Mouse (Mus musculus): ENCODE measurements around the gene Nxph3. TPM values are rescaled to one million over a fixed set of nuclear protein-coding genes. Genes with fewer than 3 reads are reported as not detected.

The Nxph3 gene
- polyA plus RNA-seq, 1 experiment from 2014 or later, result 1.9 TPM

GRCm38 (mm10) chr11:95513461-95514297, 691 bp downstream of the Nxph3 start:
- no peak overlapping the region; the same call in 1 of the 2 replicates for H3K27ac ChIP-seq (replicated peaks; ENCODE audit: low read depth, low read length)
- H3K4me1 ChIP-seq (ENCODE audit: control insufficient read depth, insufficient read depth, low read length), result peaks cover 28% of the 10 kb centered on the region; the same call in 1 of the 2 replicates
- H3K4me2 ChIP-seq (ENCODE audit: low read length), result peak overlapping the region; percentile 91
- no peak for ATAC-seq (ENCODE audit: low FRiP score, low TSS enrichment)
- H3K36me3 ChIP-seq (ENCODE audit: control insufficient read depth, insufficient read depth, low read length), result no peaks in the 10 kb centered on the region
- DNase-seq, result peak; percentile 58
- peaks cover 26% of the 10 kb centered on the region for H3K27me3 ChIP-seq (ENCODE audit: control insufficient read depth, insufficient read depth, low read length)
- H3K9ac ChIP-seq (replicated peaks; ENCODE audit: low read length), result peak overlapping the region; percentile 62
- H3K4me3 ChIP-seq (replicated peaks; ENCODE audit: low read depth, low read length), result peak overlapping the region; percentile 53
- under 1% methylated on average over 65 of the region's 66 CpGs for WGBS
- no peaks in the 10 kb centered on the region for H3K9me3 ChIP-seq (ENCODE audit: control insufficient read depth, low read length)

- no peak for ATAC-seq (ENCODE audit: low FRiP score, low TSS enrichment)
- H3K4me2 ChIP-seq (ENCODE audit: low read length), result no peak overlapping the region
- H3K9me3 ChIP-seq (ENCODE audit: control insufficient read depth, low read length), result no peaks in the 10 kb centered on the region
- H3K27me3 ChIP-seq (ENCODE audit: control insufficient read depth, insufficient read depth, low read length), result peaks cover 26% of the 10 kb centered on the region
- H3K9ac ChIP-seq (replicated peaks; ENCODE audit: low read length), result no peak overlapping the region
- H3K27ac ChIP-seq (replicated peaks; ENCODE audit: low read depth, low read length), result no peak overlapping the region
- H3K4me1 ChIP-seq (ENCODE audit: control insufficient read depth, insufficient read depth, low read length), result peaks cover 28% of the 10 kb centered on the region; the same call in 1 of the 2 replicates
- H3K4me3 ChIP-seq (replicated peaks; ENCODE audit: low read depth, low read length), result peak overlapping the region; percentile 53; the same call in 1 of the 2 replicates
- WGBS, result 78% methylated on average over 6 of the region's 6 CpGs
- DNase-seq, result no peak
- no peaks in the 10 kb centered on the region for H3K36me3 ChIP-seq (ENCODE audit: control insufficient read depth, insufficient read depth, low read length)
Observed at GRCm38 (mm10) chr11:95512383-95512782, 2.0 kb downstream of the Nxph3 start.

- Histone ChIP-seq H3K27ac (replicated peaks; ENCODE audit: low read depth, low read length) (no peak overlapping the region), H3K27me3 (ENCODE audit: control insufficient read depth, insufficient read depth, low read length) (peaks cover 26% of the 10 kb centered on the region), H3K9me3 (ENCODE audit: control insufficient read depth, low read length) (no peaks in the 10 kb centered on the region), H3K36me3 (ENCODE audit: control insufficient read depth, insufficient read depth, low read length) (no peaks in the 10 kb centered on the region), H3K9ac (replicated peaks; ENCODE audit: low read length) (no peak overlapping the region), H3K4me2 (ENCODE audit: low read length) (no peak overlapping the region), H3K4me3 (replicated peaks; ENCODE audit: low read depth, low read length) (no peak overlapping the region), H3K4me1 (ENCODE audit: control insufficient read depth, insufficient read depth, low read length) (peaks cover 28% of the 10 kb centered on the region; the same call in 1 of the 2 replicates)
- no peak for DNase-seq
- ATAC-seq (ENCODE audit: low FRiP score, low TSS enrichment), result no peak
- 73% methylated on average over 1 of the region's 1 CpGs for WGBS
Observed at GRCm38 (mm10) chr11:95511919-95512318, 2.5 kb downstream of the Nxph3 start.

DNA sequence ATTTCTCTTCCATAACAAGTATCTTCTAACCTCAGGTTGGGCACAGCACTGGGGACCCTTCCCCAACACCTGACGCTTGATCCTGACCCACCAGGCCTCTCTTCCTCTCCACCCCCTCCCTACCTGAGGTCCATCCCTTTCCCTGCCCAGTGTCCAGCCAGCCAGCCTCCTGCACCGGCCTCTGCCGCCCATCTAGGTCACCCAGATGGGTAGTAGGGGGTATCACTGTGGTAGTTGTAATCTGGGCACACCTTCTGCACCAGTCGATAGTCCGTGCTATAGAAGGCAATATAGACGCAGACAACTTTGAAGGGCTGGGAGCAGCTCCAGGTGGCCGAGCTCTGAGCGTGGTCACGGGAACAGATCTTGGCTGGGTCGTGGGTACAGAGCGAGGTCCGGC, 3.7 kb downstream of the Nxph3 start:
- ATAC-seq (ENCODE audit: low FRiP score, low TSS enrichment), result no peak

GRCm38 (mm10) chr11:95509126-95509717, 5.1 kb downstream of the Nxph3 start:
- H3K27ac ChIP-seq (replicated peaks; ENCODE audit: low read depth, low read length), result no peak overlapping the region
- H3K36me3 ChIP-seq (ENCODE audit: control insufficient read depth, insufficient read depth, low read length), result no peaks in the 10 kb centered on the region
- no peak overlapping the region for H3K4me3 ChIP-seq (replicated peaks; ENCODE audit: low read depth, low read length)
- H3K9ac ChIP-seq (replicated peaks; ENCODE audit: low read length), result no peak overlapping the region
- DNase-seq, result no peak
- 75% methylated on average over 6 of the region's 6 CpGs for WGBS
- H3K9me3 ChIP-seq (ENCODE audit: control insufficient read depth, low read length), result no peaks in the 10 kb centered on the region
- no peak for ATAC-seq (ENCODE audit: low FRiP score, low TSS enrichment)
- no peak overlapping the region for H3K4me2 ChIP-seq (ENCODE audit: low read length)
- H3K4me1 ChIP-seq (ENCODE audit: control insufficient read depth, insufficient read depth, low read length), result peaks cover 12% of the 10 kb centered on the region; the same call in 1 of the 2 replicates
- peaks cover 16% of the 10 kb centered on the region for H3K27me3 ChIP-seq (ENCODE audit: control insufficient read depth, insufficient read depth, low read length)

More for the DNA sequence above, 3.7 kb downstream of the Nxph3 start:
- peaks cover 26% of the 10 kb centered on the region for H3K27me3 ChIP-seq (ENCODE audit: control insufficient read depth, insufficient read depth, low read length)
- no peak overlapping the region for H3K4me2 ChIP-seq (ENCODE audit: low read length)
- H3K9ac ChIP-seq (replicated peaks; ENCODE audit: low read length), result no peak overlapping the region
- WGBS, result 92% methylated on average over 12 of the region's 12 CpGs
- H3K4me1 ChIP-seq (ENCODE audit: control insufficient read depth, insufficient read depth, low read length), result peaks cover 23% of the 10 kb centered on the region; the same call in 1 of the 2 replicates
- H3K9me3 ChIP-seq (ENCODE audit: control insufficient read depth, low read length), result no peaks in the 10 kb centered on the region
- no peaks in the 10 kb centered on the region for H3K36me3 ChIP-seq (ENCODE audit: control insufficient read depth, insufficient read depth, low read length)
- no peak overlapping the region for H3K27ac ChIP-seq (replicated peaks; ENCODE audit: low read depth, low read length)
- DNase-seq, result no peak
- no peak overlapping the region for H3K4me3 ChIP-seq (replicated peaks; ENCODE audit: low read depth, low read length)

DNA sequence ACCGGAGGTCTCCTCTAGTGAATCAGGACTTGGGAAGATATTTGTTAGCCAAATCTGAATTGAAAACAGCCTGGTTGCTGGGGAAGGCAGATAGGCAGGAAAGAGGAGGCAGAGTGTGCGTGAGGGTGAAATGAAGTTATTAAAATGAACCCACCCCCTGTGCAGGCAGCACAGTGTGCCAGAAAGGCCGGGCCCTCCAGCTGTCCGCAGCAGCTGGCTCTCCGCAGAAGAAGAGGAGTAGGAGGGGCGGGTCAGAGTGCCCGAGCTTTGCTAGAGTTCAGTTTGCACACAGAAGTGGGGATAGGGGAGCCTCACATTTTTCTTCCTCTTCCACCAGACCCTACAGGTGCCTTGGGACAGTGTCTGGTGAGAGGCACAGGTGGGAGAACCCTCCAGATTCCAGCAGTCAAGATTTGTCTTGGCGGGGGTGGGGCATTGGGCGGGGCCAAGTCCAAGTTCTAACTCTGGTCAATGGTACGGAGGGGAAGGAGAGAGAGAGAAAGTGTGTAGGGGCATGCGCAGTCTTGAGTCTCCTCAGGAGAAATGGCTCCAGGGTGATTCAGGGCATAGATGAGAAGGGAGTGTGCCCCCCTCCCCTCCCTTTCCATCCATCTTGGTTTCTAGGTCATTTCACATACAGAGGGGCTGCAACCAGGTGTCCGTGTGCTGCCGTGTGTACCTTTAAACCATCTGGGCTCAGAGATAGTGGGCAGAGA, 6.0 kb downstream of the Nxph3 start:
- WGBS, result 49% methylated on average over 13 of the region's 13 CpGs
- peaks cover 10% of the 10 kb centered on the region for H3K27me3 ChIP-seq (ENCODE audit: control insufficient read depth, insufficient read depth, low read length)
- ATAC-seq (ENCODE audit: low FRiP score, low TSS enrichment), result no peak

GRCm38 (mm10) chr11:95507785-95508184, 6.6 kb downstream of the Nxph3 start:
- no peak overlapping the region for H3K4me2 ChIP-seq (ENCODE audit: low read length)
- H3K9ac ChIP-seq (replicated peaks; ENCODE audit: low read length), result no peak overlapping the region
- no peak overlapping the region for H3K27ac ChIP-seq (replicated peaks; ENCODE audit: low read depth, low read length)
- ATAC-seq (ENCODE audit: low FRiP score, low TSS enrichment), result no peak
- whole genome bisulfite sequencing, result 78% methylated on average over 5 of the region's 5 CpGs
- DNase-seq, result no peak
- H3K9me3 ChIP-seq (ENCODE audit: control insufficient read depth, low read length), result no peaks in the 10 kb centered on the region
- H3K4me3 ChIP-seq (replicated peaks; ENCODE audit: low read depth, low read length), result no peak overlapping the region
- no peaks in the 10 kb centered on the region for H3K4me1 ChIP-seq (ENCODE audit: control insufficient read depth, insufficient read depth, low read length)
- peaks cover 4% of the 10 kb centered on the region; the same call in 1 of the 2 replicates for H3K27me3 ChIP-seq (ENCODE audit: control insufficient read depth, insufficient read depth, low read length)
- no peaks in the 10 kb centered on the region for H3K36me3 ChIP-seq (ENCODE audit: control insufficient read depth, insufficient read depth, low read length)

More for the DNA sequence above, 6.0 kb downstream of the Nxph3 start:
- Histone ChIP-seq H3K4me3 (replicated peaks; ENCODE audit: low read depth, low read length) (no peak overlapping the region), H3K36me3 (ENCODE audit: control insufficient read depth, insufficient read depth, low read length) (no peaks in the 10 kb centered on the region), H3K27ac (replicated peaks; ENCODE audit: low read depth, low read length) (no peak overlapping the region), H3K4me1 (ENCODE audit: control insufficient read depth, insufficient read depth, low read length) (0 out of 2 replicates have a peak, but pooled peaks cover 4% of the 10 kb centered on the region), H3K9ac (replicated peaks; ENCODE audit: low read length) (no peak overlapping the region), H3K4me2 (ENCODE audit: low read length) (no peak overlapping the region), H3K9me3 (ENCODE audit: control insufficient read depth, low read length) (no peaks in the 10 kb centered on the region)
- DNase-seq, result no peak

GRCm38 (mm10) chr11:95507041-95507716, 7.2 kb downstream of the Nxph3 start:
- Histone ChIP-seq H3K4me2 (ENCODE audit: low read length) (no peak overlapping the region), H3K4me3 (replicated peaks; ENCODE audit: low read depth, low read length) (no peak overlapping the region), H3K4me1 (ENCODE audit: control insufficient read depth, insufficient read depth, low read length) (no peaks in the 10 kb centered on the region), H3K27ac (replicated peaks; ENCODE audit: low read depth, low read length) (no peak overlapping the region), H3K9ac (replicated peaks; ENCODE audit: low read length) (no peak overlapping the region), H3K36me3 (ENCODE audit: control insufficient read depth, insufficient read depth, low read length) (no peaks in the 10 kb centered on the region), H3K27me3 (ENCODE audit: control insufficient read depth, insufficient read depth, low read length) (no peaks in the 10 kb centered on the region), H3K9me3 (ENCODE audit: control insufficient read depth, low read length) (no peaks in the 10 kb centered on the region)
- ATAC-seq (ENCODE audit: low FRiP score, low TSS enrichment), result no peak
- peak; percentile 35 for DNase-seq
- 50% methylated on average over 12 of the region's 12 CpGs for WGBS

Measured in midbrain, embryonic 14.5 days (tissue).